Mouse (Mus musculus): ENCODE results near the gene Hdac10. TPM values are rescaled to one million over a fixed set of nuclear protein-coding genes. Genes with fewer than 3 reads are reported as not detected.
A peak's percentile ranks its signal among the peaks of the same experiment; 100 is the strongest.

Hdac10 gene
- polyA plus RNA-seq, 1 experiment = 28.9 TPM

GRCm38 (mm10) chr15:89125351-89125750 lies 3.1 kb downstream of the Hdac10 start:
- no peak for DNase-seq (ENCODE audit: extremely low spot score in 1 of 2, low spot score in 1 of 2)

- no peak for DNase-seq (ENCODE audit: extremely low spot score in 1 of 2, low spot score in 1 of 2)
These were observed 4.2 kb downstream of the Hdac10 start for GRCm38 (mm10) chr15:89124312-89124711.

GRCm38 (mm10) chr15:89123595-89123994 lies 4.9 kb downstream of the Hdac10 start:
- peak in 1 of 2 experiments; percentile 76 for DNase-seq (ENCODE audit: extremely low spot score in 1 of 2, low spot score in 1 of 2)

- peak; percentile 93 to 97 for DNase-seq (ENCODE audit: extremely low spot score in 1 of 2, low spot score in 1 of 2)
These were observed 5.7 kb downstream of the Hdac10 start, which contains the start of gene Tubgcp6 for GRCm38 (mm10) chr15:89122649-89123366. Gene Tubgcp6, minus strand, starts transcription at chr15:89123112.

- no peak for DNase-seq (ENCODE audit: extremely low spot score in 1 of 2, low spot score in 1 of 2)
These were observed 10.5 kb downstream of the Hdac10 start for GRCm38 (mm10) chr15:89118007-89118406.

- no peak for DNase-seq (ENCODE audit: extremely low spot score in 1 of 2, low spot score in 1 of 2)
These were observed 18.4 kb downstream of the Hdac10 start for GRCm38 (mm10) chr15:89110147-89110546.

GRCm38 (mm10) chr15:89106976-89107375 lies 21.5 kb downstream of the Hdac10 start:
- no peak for DNase-seq (ENCODE audit: extremely low spot score in 1 of 2, low spot score in 1 of 2)

GRCm38 (mm10) chr15:89106073-89106472 lies 22.4 kb downstream of the Hdac10 start:
- DNase-seq (ENCODE audit: extremely low spot score in 1 of 2, low spot score in 1 of 2) = peak in 1 of 2 experiments; percentile 61

- peak in 1 of 2 experiments; percentile 74 for DNase-seq (ENCODE audit: extremely low spot score in 1 of 2, low spot score in 1 of 2)
These were observed 24.1 kb downstream of the Hdac10 start for GRCm38 (mm10) chr15:89104425-89104824.

GRCm38 (mm10) chr15:89103921-89104320 lies 24.6 kb downstream of the Hdac10 start:
- no peak for DNase-seq (ENCODE audit: extremely low spot score in 1 of 2, low spot score in 1 of 2)

GRCm38 (mm10) chr15:89102646-89103045 lies 25.9 kb downstream of the Hdac10 start:
- no peak for DNase-seq (ENCODE audit: extremely low spot score in 1 of 2, low spot score in 1 of 2)

GRCm38 (mm10) chr15:89100823-89101222 lies 27.7 kb downstream of the Hdac10 start:
- DNase-seq (ENCODE audit: extremely low spot score in 1 of 2, low spot score in 1 of 2) = no peak

- DNase-seq (ENCODE audit: extremely low spot score in 1 of 2, low spot score in 1 of 2) = no peak
These were observed 29.9 kb downstream of the Hdac10 start for GRCm38 (mm10) chr15:89098616-89099015.

GRCm38 (mm10) chr15:89097450-89097849 lies 31.1 kb downstream of the Hdac10 start:
- no peak for DNase-seq (ENCODE audit: extremely low spot score in 1 of 2, low spot score in 1 of 2)

GRCm38 (mm10) chr15:89092181-89092580 lies 36.3 kb downstream of the Hdac10 start:
- no peak for DNase-seq (ENCODE audit: extremely low spot score in 1 of 2, low spot score in 1 of 2)

GRCm38 (mm10) chr15:89090662-89091061 lies 37.8 kb downstream of the Hdac10 start:
- peak in 1 of 2 experiments; percentile 61 for DNase-seq (ENCODE audit: extremely low spot score in 1 of 2, low spot score in 1 of 2)

GRCm38 (mm10) chr15:89089248-89090051 lies 39.0 kb downstream of the Hdac10 start:
- no peak for DNase-seq (ENCODE audit: extremely low spot score in 1 of 2, low spot score in 1 of 2)

GRCm38 (mm10) chr15:89088607-89089247 lies 39.8 kb downstream of the Hdac10 start, which contains the start of gene Selenoo:
Gene Selenoo, plus strand, starts transcription at chr15:89089084.
- DNase-seq (ENCODE audit: extremely low spot score in 1 of 2, low spot score in 1 of 2) = peak; percentile 78 to 93

GRCm38 (mm10) chr15:89084826-89085225 lies 43.7 kb downstream of the Hdac10 start:
- DNase-seq (ENCODE audit: extremely low spot score in 1 of 2, low spot score in 1 of 2) = no peak

- DNase-seq (ENCODE audit: extremely low spot score in 1 of 2, low spot score in 1 of 2) = no peak
These were observed 44.6 kb downstream of the Hdac10 start for GRCm38 (mm10) chr15:89083906-89084305.

- DNase-seq (ENCODE audit: extremely low spot score in 1 of 2, low spot score in 1 of 2) = no peak
These were observed 50.2 kb downstream of the Hdac10 start for GRCm38 (mm10) chr15:89078208-89078836.
